Mouse (Mus musculus): ENCODE measurements around the gene Cyp2c29.
"Not testable (repeated sequence)": the region's sequence is repeated elsewhere in the genome, so short reads cannot be mapped to it uniquely, and the experiment has no call there.

Cyp2c29 gene

DNA sequence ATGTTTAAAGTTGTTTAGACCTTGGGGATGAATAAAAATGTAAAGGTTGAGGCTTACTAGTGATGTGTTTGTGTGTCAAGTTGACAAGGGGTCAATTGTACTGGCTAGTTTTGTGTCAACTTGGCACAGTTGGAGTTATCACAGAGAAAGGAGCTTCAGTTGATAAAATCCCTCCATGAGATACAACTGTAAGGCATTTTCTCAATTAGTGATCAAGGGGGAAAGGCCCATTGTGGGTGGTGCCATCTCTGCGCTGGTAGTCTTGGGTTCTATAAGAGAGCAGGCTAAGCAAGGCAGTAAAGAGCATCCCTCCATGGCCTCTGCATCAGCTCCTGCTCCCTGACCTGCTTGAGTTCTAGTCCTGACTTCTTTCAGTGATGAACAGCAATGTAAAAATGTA lies at the start of gene Cyp2c29:
TSS of gene Cyp2c29 (plus strand) at position 301 of the 400 bp plus-strand sequence.
- DNase-seq = not testable (repeated sequence)

DNA sequence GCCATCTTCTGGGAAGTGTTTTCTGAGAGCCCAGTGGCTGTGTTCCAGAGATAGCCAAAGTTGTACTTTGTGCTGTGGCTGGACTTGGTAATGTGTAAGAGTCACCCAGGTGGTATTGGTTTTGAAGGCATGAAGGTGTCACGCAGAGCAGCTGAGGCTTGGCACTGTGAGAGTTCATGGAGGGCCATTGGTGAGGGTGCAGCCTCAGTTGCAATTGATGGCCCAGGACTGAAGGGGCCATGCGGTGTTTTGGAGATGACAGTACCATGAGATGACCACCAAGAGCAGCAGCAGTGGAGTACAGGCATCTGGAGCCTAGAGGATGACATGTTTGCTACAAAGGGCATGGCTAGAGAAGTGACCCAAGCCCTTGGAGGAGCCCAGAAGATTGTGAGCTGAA lies 2.2 kb upstream of the Cyp2c29 start:
- not testable (repeated sequence) for DNase-seq

DNA sequence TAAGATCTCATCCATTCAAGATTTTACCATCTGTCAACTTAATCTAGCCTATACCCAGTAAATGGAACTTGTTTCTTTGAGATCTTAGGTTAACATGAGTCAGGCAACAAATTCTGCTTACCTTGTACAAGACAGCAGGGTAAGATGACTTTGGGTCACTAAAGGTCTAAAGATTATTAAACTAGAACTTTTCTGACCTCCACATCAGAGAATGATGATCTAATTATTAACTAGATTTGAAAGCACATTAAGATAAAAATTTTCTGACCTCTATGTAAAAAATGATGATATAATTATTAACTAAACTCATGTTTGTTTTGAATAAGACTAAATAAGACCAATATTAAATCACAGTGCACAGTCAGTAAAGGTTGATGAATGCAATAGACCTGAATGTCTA lies 13.6 kb downstream of the Cyp2c29 start:
- DNase-seq = peak; percentile 5

DNA sequence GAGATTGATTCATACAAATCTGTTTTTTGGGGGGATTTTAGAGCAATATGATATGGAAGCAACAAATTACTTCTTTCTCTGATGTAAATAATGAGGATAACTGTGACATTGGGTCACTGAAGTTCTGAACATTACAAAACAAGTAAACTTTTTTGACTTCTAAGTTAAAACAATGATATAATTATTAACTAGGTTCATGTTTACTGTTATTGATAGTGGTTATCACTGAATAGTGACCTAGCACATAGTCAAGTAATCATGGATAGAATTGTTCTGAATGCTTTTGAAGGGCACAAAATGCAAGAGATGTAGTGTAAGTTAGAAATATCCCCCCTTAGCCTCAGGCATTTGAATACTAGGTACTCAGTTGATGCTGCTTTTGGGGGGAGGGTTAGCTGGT lies 16.4 kb downstream of the Cyp2c29 start:
- no peak for DNase-seq

DNA sequence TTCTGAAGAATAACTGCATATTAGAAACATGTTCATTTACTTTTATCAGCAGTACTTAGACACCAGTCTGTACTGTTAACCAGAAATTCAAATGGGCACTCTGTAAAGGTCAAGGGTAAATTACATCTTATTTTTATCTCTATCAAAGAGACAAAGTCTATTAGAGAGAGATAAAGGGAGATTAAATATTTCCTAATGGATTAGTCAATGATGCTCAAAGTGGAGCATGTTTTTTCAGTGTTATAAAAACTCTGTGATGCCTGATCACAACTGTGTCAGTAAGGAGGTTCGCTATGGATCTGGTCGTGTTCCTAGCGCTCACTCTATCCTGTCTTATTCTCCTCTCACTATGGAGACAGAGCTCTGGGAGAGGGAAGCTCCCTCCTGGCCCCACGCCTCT lies 17.6 kb downstream of the Cyp2c29 start:
- no peak for DNase-seq

DNA sequence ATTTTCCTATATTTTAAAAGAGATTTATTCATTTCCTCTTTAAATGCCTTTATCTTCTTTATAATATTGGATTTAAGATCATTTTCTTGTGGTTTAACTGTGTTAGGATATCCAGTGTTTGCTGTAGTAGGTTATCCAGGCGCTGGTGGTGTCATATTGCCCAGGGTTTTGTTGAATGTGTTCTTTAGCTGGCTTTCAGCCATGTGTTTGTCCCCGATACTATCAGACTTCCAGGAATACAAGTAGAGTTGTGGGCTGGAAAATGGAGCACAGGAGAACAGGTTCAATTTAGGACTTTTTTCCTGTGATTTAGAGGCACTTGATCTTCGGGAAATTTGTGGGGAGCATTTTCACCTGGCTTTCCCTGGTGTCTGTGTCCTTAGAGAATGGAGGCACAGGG lies 19.8 kb downstream of the Cyp2c29 start:
- no peak for DNase-seq

All from kidney, adult 9 months (tissue).